Mouse (Mus musculus) skeletal muscle tissue, postnatal 0 days (tissue): ENCODE results near the gene Kcna2. TPM values are rescaled to one million over a fixed set of nuclear protein-coding genes. Genes with fewer than 3 reads are reported as not detected.

Source experiments
- polyA plus RNA-seq: library from polyadenylated mRNA; unstranded; fragments of >200 nt; fragmentation: Nextera tagmentation; extraction: Ambion mirVana; gene quantifications from 2 replicates; pipeline ENCODE4 v1.2.1, GENCODE M21; 2015

The Kcna2 gene
- 0.15 and 0.19 TPM in 2 replicates for polyA plus RNA-seq

DNA sequence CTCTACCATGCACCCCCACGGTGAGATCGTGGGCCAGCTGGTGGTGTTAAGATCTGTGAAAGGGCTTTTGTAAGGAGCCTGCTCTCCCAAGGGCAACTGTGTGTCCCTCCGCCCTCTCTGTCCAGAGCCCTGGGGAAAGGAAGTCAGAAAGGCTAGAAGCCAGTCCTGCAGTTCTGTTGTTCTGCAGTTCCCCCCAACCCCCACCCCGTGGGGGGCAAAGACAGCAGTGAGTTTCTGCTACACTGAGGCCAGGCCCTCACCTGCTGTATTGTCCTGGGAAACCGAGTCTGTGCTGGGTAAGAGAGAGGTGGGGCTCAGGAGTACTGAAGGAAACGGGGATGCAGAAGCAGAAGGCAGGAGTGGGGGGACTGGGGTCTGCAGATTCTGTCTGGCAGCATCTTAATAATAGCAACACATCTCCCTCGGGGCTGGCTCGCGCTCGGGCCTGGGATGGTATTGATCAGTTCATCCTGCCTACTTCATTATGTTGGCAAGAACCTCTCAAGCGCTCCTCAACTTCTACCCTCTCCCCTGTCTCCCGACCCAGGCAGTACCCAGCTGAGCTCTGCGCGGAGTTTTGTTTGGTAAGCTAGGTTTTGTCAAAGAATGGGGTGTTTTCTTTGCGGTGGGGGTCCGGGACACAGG, at the start of gene Kcna2:
Gene Kcna2, plus strand, starts transcription at position 336 of the 645 bp plus-strand sequence.

Other genes with a start within 250 kb of the Kcna2 start
- 0.19 and 0.24 TPM in 2 replicates for gene Kcna3, start 65.0 kb upstream of the Kcna2 start, polyA plus RNA-seq
- gene Kcna10, start 81.9 kb downstream of the Kcna2 start, polyA plus RNA-seq, result 1.5 and 2.3 TPM in 2 replicates
- gene Cym, start 120.6 kb downstream of the Kcna2 start, polyA plus RNA-seq, result 1.0 TPM in 1 of 2 replicates, not detected in the other
- gene A630076J17Rik, start 129.5 kb downstream of the Kcna2 start, polyA plus RNA-seq, result not detected in 2 replicates
- gene Prok1, start 138.6 kb downstream of the Kcna2 start, polyA plus RNA-seq, result not detected in 2 replicates
- 142 and 148 TPM in 2 replicates for gene Lamtor5, start 177.7 kb downstream of the Kcna2 start, polyA plus RNA-seq
- gene Slc16a4, start 190.1 kb downstream of the Kcna2 start, polyA plus RNA-seq, result 0.71 and 1.2 TPM in 2 replicates
- 7.4 and 8.3 TPM in 2 replicates for gene Rbm15, start 232.5 kb downstream of the Kcna2 start, polyA plus RNA-seq